Mouse (Mus musculus) myocyte (in vitro differentiated cells): ENCODE measurements at regions not wholly inside any gene's neighbourhood (a gene's known extent, or its start where the extent isn't known, plus 50 kb on each side); places are given as distances from the start of the nearest gene placed in this dataset.

Source experiments
- CEBPB ChIP-seq: IDR thresholded peaks from 2 replicates; pipeline ENCODE4 v1.6.1; 2011; ENCODE audit warnings: mild to moderate bottlenecking, moderate library complexity; ENCODE audit not compliant: poor library complexity, insufficient read depth, severe bottlenecking
- MYOD1 ChIP-seq, 3 experiments: IDR thresholded peaks; one replicate each; pipeline ENCODE4 v1.6.1; 2011; ENCODE audit warnings: control low read depth in 2 of 3, low read depth in 2 of 3, mild to moderate bottlenecking in 2 of 3, moderate library complexity in 1 of 3; ENCODE audit not compliant: insufficient read length in 2 of 3, control insufficient read depth in 1 of 3
- MYOG ChIP-seq, 3 experiments: IDR thresholded peaks; one replicate each; pipeline ENCODE4 v1.6.1; 2011; ENCODE audit warnings: control low read depth in 2 of 3, low read depth in 2 of 3, mild to moderate bottlenecking in 2 of 3; ENCODE audit not compliant: insufficient read length in 2 of 3, control insufficient read depth in 1 of 3, insufficient read depth in 1 of 3
- POLR2A ChIP-seq: IDR thresholded peaks from one replicate; pipeline ENCODE4 v1.6.1; 2011; ENCODE audit warnings: low read depth, mild to moderate bottlenecking, control low read depth, moderate library complexity; ENCODE audit not compliant: insufficient read length
- POLR2AphosphoS2 ChIP-seq: IDR thresholded peaks from one replicate; pipeline ENCODE4 v1.6.1; 2011; ENCODE audit warnings: low read depth, control low read depth; ENCODE audit not compliant: insufficient read length
- TCF12 ChIP-seq: IDR thresholded peaks from one replicate; pipeline ENCODE4 v1.6.1; 2011; ENCODE audit warnings: mild to moderate bottlenecking, control low read depth; ENCODE audit not compliant: poor library complexity, insufficient read depth, severe bottlenecking
- TCF3 ChIP-seq: IDR thresholded peaks from one replicate; pipeline ENCODE4 v1.6.1; 2011; ENCODE audit warnings: low read depth, control low read depth; ENCODE audit not compliant: insufficient read length
- USF1 ChIP-seq: IDR thresholded peaks from one replicate; pipeline ENCODE4 v1.6.1; 2011; ENCODE audit warnings: low read depth, mild to moderate bottlenecking, control low read depth, moderate library complexity

GRCm38 (mm10) chr5:101524670-101525069 lies 140.1 kb downstream of the Nkx6-1 start:
- no peak for TF ChIP-seq USF1
- no peak for TF ChIP-seq TCF3
- no peak for TF ChIP-seq POLR2AphosphoS2
- no peak for TF ChIP-seq POLR2A
- no peak for TF ChIP-seq MYOD1 (IDR thresholded peaks at IDR 0.05; ENCODE audit: control insufficient read depth in 1 of 3, insufficient read length in 2 of 3, low read depth in 2 of 3)
- no peak for TF ChIP-seq CEBPB
- TF ChIP-seq MYOG (IDR thresholded peaks at IDR 0.05; ENCODE audit: control insufficient read depth in 1 of 3, insufficient read depth in 1 of 3, insufficient read length in 2 of 3, low read depth in 2 of 3), result no peak
- no peak for TF ChIP-seq TCF12
